Mouse (Mus musculus): ENCODE data around the gene Slc25a43. TPM values are rescaled to one million over a fixed set of nuclear protein-coding genes. Genes with fewer than 3 reads are reported as not detected.
A peak's percentile ranks its signal among the peaks of the same experiment; 100 is the strongest.
"Not testable (repeated sequence)": the region's sequence is repeated elsewhere in the genome, so short reads cannot be mapped to it uniquely, and the experiment has no call there.

Gene Slc25a43
- polyA plus RNA-seq, 1 experiment from 2014 or later = 3.1 TPM

- no peak for ATAC-seq (replicated peaks; ENCODE audit: extremely low read depth, insufficient read depth, low FRiP score)
- H3K9me3 ChIP-seq (replicated peaks; ENCODE audit: control insufficient read depth, low read length) = no peaks in the 10 kb centered on the region
- H3K36me3 ChIP-seq (ENCODE audit: control insufficient read depth, insufficient read depth) = no peaks in the 10 kb centered on the region
- H3K9ac ChIP-seq (ENCODE audit: low read length) = no peak overlapping the region
- H3K4me3 ChIP-seq (ENCODE audit: low read length) = no peak overlapping the region
- H3K4me2 ChIP-seq (ENCODE audit: low read depth, low read length) = no peak overlapping the region
- WGBS = 67% methylated on average over 5 of the region's 5 CpGs
- H3K27ac ChIP-seq (ENCODE audit: low read length) = no peak overlapping the region
- H3K27me3 ChIP-seq (ENCODE audit: control insufficient read depth, insufficient read depth, low read length) = no peaks in the 10 kb centered on the region
- no peaks in the 10 kb centered on the region for H3K4me1 ChIP-seq (ENCODE audit: control insufficient read depth, insufficient read depth, low read length)
Measured at GRCm38 (mm10) chrX:36767386-36767785, 23.9 kb downstream of the Slc25a43 start.

GRCm38 (mm10) chrX:36772591-36772990 is 29.1 kb downstream of the Slc25a43 start:
- H3K36me3 ChIP-seq (ENCODE audit: control insufficient read depth, insufficient read depth) = no peaks in the 10 kb centered on the region
- H3K9me3 ChIP-seq (replicated peaks; ENCODE audit: control insufficient read depth, low read length) = no peaks in the 10 kb centered on the region
- H3K4me3 ChIP-seq (ENCODE audit: low read length) = no peak overlapping the region
- H3K27ac ChIP-seq (ENCODE audit: low read length) = no peak overlapping the region
- H3K9ac ChIP-seq (ENCODE audit: low read length) = no peak overlapping the region
- no peak overlapping the region for H3K4me2 ChIP-seq (ENCODE audit: low read depth, low read length)
- ATAC-seq (replicated peaks; ENCODE audit: extremely low read depth, insufficient read depth, low FRiP score) = no peak
- H3K27me3 ChIP-seq (ENCODE audit: control insufficient read depth, insufficient read depth, low read length) = no peaks in the 10 kb centered on the region
- no peaks in the 10 kb centered on the region for H3K4me1 ChIP-seq (ENCODE audit: control insufficient read depth, insufficient read depth, low read length)
- WGBS = 69% methylated on average over 6 of the region's 6 CpGs

- WGBS = 71% methylated on average over 5 of the region's 5 CpGs
- Histone ChIP-seq H3K9ac (ENCODE audit: low read length) (no peak overlapping the region), H3K27me3 (ENCODE audit: control insufficient read depth, insufficient read depth, low read length) (no peaks in the 10 kb centered on the region), H3K27ac (ENCODE audit: low read length) (no peak overlapping the region), H3K4me1 (ENCODE audit: control insufficient read depth, insufficient read depth, low read length) (no peaks in the 10 kb centered on the region), H3K36me3 (ENCODE audit: control insufficient read depth, insufficient read depth) (no peaks in the 10 kb centered on the region), H3K4me2 (ENCODE audit: low read depth, low read length) (no peak overlapping the region), H3K9me3 (replicated peaks; ENCODE audit: control insufficient read depth, low read length) (no peaks in the 10 kb centered on the region), H3K4me3 (ENCODE audit: low read length) (no peak overlapping the region)
- no peak for ATAC-seq (replicated peaks; ENCODE audit: extremely low read depth, insufficient read depth, low FRiP score)
Measured at GRCm38 (mm10) chrX:36775520-36775919, 32.1 kb downstream of the Slc25a43 start.

- WGBS = 79% methylated on average over 4 of the region's 4 CpGs
- H3K4me1 ChIP-seq (ENCODE audit: control insufficient read depth, insufficient read depth, low read length) = no peaks in the 10 kb centered on the region
- no peak overlapping the region for H3K27ac ChIP-seq (ENCODE audit: low read length)
- no peaks in the 10 kb centered on the region for H3K27me3 ChIP-seq (ENCODE audit: control insufficient read depth, insufficient read depth, low read length)
- H3K9ac ChIP-seq (ENCODE audit: low read length) = no peak overlapping the region
- no peak overlapping the region for H3K4me3 ChIP-seq (ENCODE audit: low read length)
- no peaks in the 10 kb centered on the region for H3K36me3 ChIP-seq (ENCODE audit: control insufficient read depth, insufficient read depth)
- no peak for ATAC-seq (replicated peaks; ENCODE audit: extremely low read depth, insufficient read depth, low FRiP score)
- no peaks in the 10 kb centered on the region for H3K9me3 ChIP-seq (replicated peaks; ENCODE audit: control insufficient read depth, low read length)
- H3K4me2 ChIP-seq (ENCODE audit: low read depth, low read length) = no peak overlapping the region
Measured at GRCm38 (mm10) chrX:36777694-36778093, 34.2 kb downstream of the Slc25a43 start.

- Histone ChIP-seq H3K27me3 (ENCODE audit: control insufficient read depth, insufficient read depth, low read length) (no peaks in the 10 kb centered on the region), H3K27ac (ENCODE audit: low read length) (no peak overlapping the region), H3K9me3 (replicated peaks; ENCODE audit: control insufficient read depth, low read length) (no peaks in the 10 kb centered on the region), H3K4me3 (ENCODE audit: low read length) (no peak overlapping the region), H3K36me3 (ENCODE audit: control insufficient read depth, insufficient read depth) (no peaks in the 10 kb centered on the region), H3K4me2 (ENCODE audit: low read depth, low read length) (no peak overlapping the region), H3K9ac (ENCODE audit: low read length) (no peak overlapping the region), H3K4me1 (ENCODE audit: control insufficient read depth, insufficient read depth, low read length) (no peaks in the 10 kb centered on the region)
- 56% methylated on average over 4 of the region's 4 CpGs for WGBS
- no peak for ATAC-seq (replicated peaks; ENCODE audit: extremely low read depth, insufficient read depth, low FRiP score)
Measured at GRCm38 (mm10) chrX:36789360-36789759, 45.9 kb downstream of the Slc25a43 start.

DNA sequence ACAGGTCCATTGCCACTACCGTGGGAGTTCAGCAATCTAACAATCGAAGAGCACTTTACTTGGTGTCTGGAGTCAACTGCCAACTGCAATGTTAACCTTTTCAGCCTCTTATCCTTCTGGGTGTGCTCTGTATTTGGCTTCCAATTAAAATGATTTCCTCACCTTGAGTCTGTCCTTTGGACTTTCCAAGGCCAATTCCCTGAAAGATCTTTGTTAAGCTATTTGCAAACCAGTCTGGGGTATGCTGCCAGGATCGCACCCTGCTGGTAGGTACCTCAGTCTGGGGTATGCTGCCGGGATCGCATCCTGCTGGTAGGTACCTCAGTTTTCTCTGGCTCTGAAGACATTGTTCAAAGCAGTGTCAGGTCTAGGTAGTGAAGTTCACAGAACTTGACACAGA is 51.1 kb downstream of the Slc25a43 start:
- no peak overlapping the region for H3K27ac ChIP-seq (ENCODE audit: low read length)
- H3K9me3 ChIP-seq (replicated peaks; ENCODE audit: control insufficient read depth, low read length) = no peaks in the 10 kb centered on the region; the same call in 1 of the 2 replicates
- no peaks in the 10 kb centered on the region for H3K4me1 ChIP-seq (ENCODE audit: control insufficient read depth, insufficient read depth, low read length)
- no peak overlapping the region for H3K9ac ChIP-seq (ENCODE audit: low read length)
- H3K27me3 ChIP-seq (ENCODE audit: control insufficient read depth, insufficient read depth, low read length) = no peaks in the 10 kb centered on the region
- H3K36me3 ChIP-seq (ENCODE audit: control insufficient read depth, insufficient read depth) = peaks cover 6% of the 10 kb centered on the region; the same call in 1 of the 2 replicates
- H3K4me2 ChIP-seq (ENCODE audit: low read depth, low read length) = no peak overlapping the region
- no peak overlapping the region for H3K4me3 ChIP-seq (ENCODE audit: low read length)
- no peak for ATAC-seq (replicated peaks; ENCODE audit: extremely low read depth, insufficient read depth, low FRiP score)
- WGBS = 63% methylated on average over 5 of the region's 5 CpGs

DNA sequence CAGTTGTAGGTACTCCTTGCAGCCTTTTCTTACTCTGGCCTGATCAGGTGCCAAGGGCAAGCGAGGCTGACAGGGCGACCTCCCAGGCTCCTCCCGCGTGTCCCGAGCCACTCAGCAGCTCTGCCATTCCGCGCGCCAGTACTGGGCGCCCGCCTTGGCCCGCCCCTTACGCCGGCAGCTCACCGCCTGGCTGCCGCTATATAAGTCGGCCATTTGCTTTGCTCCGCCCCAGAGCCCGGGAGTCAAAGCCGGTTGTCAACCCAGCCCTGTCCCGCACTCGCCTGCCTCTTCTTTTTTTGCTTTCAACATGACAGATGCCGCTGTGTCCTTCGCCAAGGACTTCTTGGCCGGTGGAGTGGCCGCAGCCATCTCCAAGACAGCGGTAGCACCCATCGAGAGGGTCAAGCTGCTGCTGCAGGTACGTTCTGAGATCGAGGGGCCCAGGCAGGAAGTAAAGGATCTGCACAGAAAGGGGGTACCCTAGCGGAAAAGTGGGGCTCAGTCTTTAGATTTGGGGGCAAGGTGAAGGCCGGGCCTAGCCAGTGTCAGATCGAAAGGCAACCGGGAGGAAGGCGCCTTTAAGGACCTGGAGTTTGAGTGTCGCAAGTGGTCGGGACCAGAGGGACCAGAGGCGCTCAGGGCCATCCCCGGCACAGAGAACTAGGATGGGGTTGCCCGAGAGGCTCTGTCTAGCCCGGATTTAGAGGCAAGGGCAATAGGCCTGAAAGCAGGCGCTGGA is 52.1 kb downstream of the Slc25a43 start, which contains the start of gene Slc25a5:
TSS of gene Slc25a5 (plus strand) at position 228 of the 739 bp plus-strand sequence.
- 12% methylated on average over 41 of the region's 41 CpGs for whole genome bisulfite sequencing
- Histone ChIP-seq H3K27ac (ENCODE audit: low read length) (peak within 1 kb of the TSS; percentile 94), H3K4me1 (ENCODE audit: control insufficient read depth, insufficient read depth, low read length) (no peaks in the 10 kb centered on the region), H3K36me3 (ENCODE audit: control insufficient read depth, insufficient read depth) (peaks cover 6% of the 10 kb centered on the region; the same call in 1 of the 2 replicates), H3K4me3 (ENCODE audit: low read length) (peak within 1 kb of the TSS; percentile 76), H3K9ac (ENCODE audit: low read length) (peak within 1 kb of the TSS; percentile 91), H3K27me3 (ENCODE audit: control insufficient read depth, insufficient read depth, low read length) (no peaks in the 10 kb centered on the region), H3K4me2 (ENCODE audit: low read depth, low read length) (peak within 1 kb of the TSS; percentile 59), H3K9me3 (replicated peaks; ENCODE audit: control insufficient read depth, low read length) (no peaks in the 10 kb centered on the region; the same call in 1 of the 2 replicates)
- peak; percentile 92 for ATAC-seq (replicated peaks; ENCODE audit: extremely low read depth, insufficient read depth, low FRiP score)

- 12% methylated on average over 32 of the region's 41 CpGs for WGBS
- Histone ChIP-seq H3K4me3 (ENCODE audit: low read length) (peak overlapping the region; percentile 76), H3K27me3 (ENCODE audit: control insufficient read depth, insufficient read depth, low read length) (no peaks in the 10 kb centered on the region), H3K9me3 (replicated peaks; ENCODE audit: control insufficient read depth, low read length) (no peaks in the 10 kb centered on the region; the same call in 1 of the 2 replicates), H3K9ac (ENCODE audit: low read length) (peak overlapping the region; percentile 91), H3K4me2 (ENCODE audit: low read depth, low read length) (peak overlapping the region; percentile 59), H3K36me3 (ENCODE audit: control insufficient read depth, insufficient read depth) (peaks cover 6% of the 10 kb centered on the region; the same call in 1 of the 2 replicates), H3K27ac (ENCODE audit: low read length) (peak overlapping the region; percentile 94), H3K4me1 (ENCODE audit: control insufficient read depth, insufficient read depth, low read length) (no peaks in the 10 kb centered on the region)
- ATAC-seq (replicated peaks; ENCODE audit: extremely low read depth, insufficient read depth, low FRiP score) = peak; percentile 77
Measured at GRCm38 (mm10) chrX:36796163-36796581, 52.7 kb downstream of the Slc25a43 start.

GRCm38 (mm10) chrX:36796734-36797133 is 53.3 kb downstream of the Slc25a43 start:
- not testable (repeated sequence) for H3K27me3 ChIP-seq (ENCODE audit: control insufficient read depth, insufficient read depth, low read length); H3K36me3 ChIP-seq (ENCODE audit: control insufficient read depth, insufficient read depth); H3K9me3 ChIP-seq (replicated peaks; ENCODE audit: control insufficient read depth, low read length); H3K4me1 ChIP-seq (ENCODE audit: control insufficient read depth, insufficient read depth, low read length); ATAC-seq (replicated peaks; ENCODE audit: extremely low read depth, insufficient read depth, low FRiP score)
- H3K4me3 ChIP-seq (ENCODE audit: low read length) = peak overlapping the region; percentile 76
- H3K4me2 ChIP-seq (ENCODE audit: low read depth, low read length) = peak overlapping the region; percentile 59
- H3K9ac ChIP-seq (ENCODE audit: low read length) = peak overlapping the region; percentile 91
- peak overlapping the region; percentile 94 for H3K27ac ChIP-seq (ENCODE audit: low read length)
- 43% methylated on average over 8 of the region's 8 CpGs for WGBS

All from heart, embryonic 16.5 days (tissue).